10 mouse cellular contexts compared by ENCODE assay signal in the genomic region with DNA sequence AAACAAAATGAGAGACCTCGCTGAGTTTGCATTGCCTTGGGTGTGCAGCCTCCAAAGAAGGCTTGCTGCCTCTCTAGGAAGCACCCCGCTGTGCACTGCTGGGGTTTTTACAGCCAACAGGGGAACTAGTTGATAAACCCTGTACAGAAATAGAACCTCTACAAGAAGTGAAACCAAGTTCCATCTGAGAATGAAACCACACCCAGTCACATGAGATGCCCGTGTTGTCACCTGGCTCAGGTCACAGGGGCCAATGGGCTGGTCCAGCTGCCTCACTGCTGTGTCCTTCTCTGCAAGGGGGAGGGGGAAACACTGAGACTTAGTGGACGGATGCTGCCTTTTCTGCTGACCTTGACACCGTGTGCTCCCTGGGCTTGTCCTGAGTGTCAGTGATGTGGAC. TPM values are rescaled to one million over a fixed set of nuclear protein-coding genes. Genes with fewer than 3 reads are reported as not detected.
A peak's percentile ranks its signal among the peaks of the same experiment; 100 is the strongest.
DNase-seq lines count a peak whose midpoint lies in the region; ATAC-seq lines count a peak whose summit lies in the region.
"Had no signal": no experiment of that assay in that cellular context is flagged by ENCODE, and none has a peak within 500 bp of the region (broad histone marks: within the 10 kb centered on the region; RNA-seq: fewer than 3 reads in every experiment).

No protein-coding gene starts in this region.

- peak overlapping the region; percentile 19; the same call in 1 of the 2 replicates for H3K4me3 ChIP-seq in heart, embryonic 16.5 days (ENCODE audit: low read length)
- H3K4me3 ChIP-seq: embryonic facial prominence, embryonic 10.5 days; limb, embryonic 10.5 days had no signal

- peak overlapping the region; percentile 88 for H3K27ac ChIP-seq in heart, embryonic 16.5 days (ENCODE audit: low read length)
- H3K27ac ChIP-seq: embryonic facial prominence, embryonic 10.5 days; limb, embryonic 10.5 days had no signal

- DNase-seq in CD4-positive, CD25-positive, alpha-beta regulatory T cell, adult 2 months (ENCODE audit: low read depth, low spot score), result peak; percentile 47
- DNase-seq in T-cell, adult 2 months (ENCODE audit: low spot score), result peak; percentile 17
- DNase-seq in natural killer cell, adult 2 months (ENCODE audit: low spot score in 2 of 2), result peak; percentile 41 to 84
- no peak for DNase-seq in ovary, postnatal 14 days (ENCODE audit: low spot score)
- no peak for DNase-seq in ovary, postnatal 36 days (ENCODE audit: low spot score)
- DNase-seq in kidney, postnatal 36 days, result no peak
- DNase-seq: kidney, adult 11 months had no signal

- peaks cover 23% of the 10 kb centered on the region for H3K4me1 ChIP-seq in heart, embryonic 16.5 days (ENCODE audit: control insufficient read depth, insufficient read depth, low read length)
- H3K4me1 ChIP-seq: embryonic facial prominence, embryonic 10.5 days; limb, embryonic 10.5 days had no signal

- H3K36me3 ChIP-seq in heart, embryonic 16.5 days (ENCODE audit: control insufficient read depth, insufficient read depth), result no peaks in the 10 kb centered on the region
- H3K36me3 ChIP-seq: embryonic facial prominence, embryonic 10.5 days; limb, embryonic 10.5 days had no signal

- H3K27me3 ChIP-seq in heart, embryonic 16.5 days (ENCODE audit: control insufficient read depth, insufficient read depth, low read length), result no peaks in the 10 kb centered on the region

- peak overlapping the region; percentile 52 for H3K4me2 ChIP-seq in heart, embryonic 16.5 days (ENCODE audit: low read depth, low read length)

- H3K9ac ChIP-seq in heart, embryonic 16.5 days (ENCODE audit: low read length), result 0 out of 2 replicates have a peak overlapping the region, but pooled peaks have one; percentile 44

- ATAC-seq in heart, embryonic 16.5 days (replicated peaks; ENCODE audit: extremely low read depth, insufficient read depth, low FRiP score), result peak; percentile 84

- 25% methylated on average over 5 of the region's 5 CpGs for WGBS in heart, embryonic 16.5 days

- H3K9me3 ChIP-seq in heart, embryonic 16.5 days (replicated peaks; ENCODE audit: control insufficient read depth, low read length), result no peaks in the 10 kb centered on the region
- H3K9me3 ChIP-seq: embryonic facial prominence, embryonic 10.5 days; limb, embryonic 10.5 days had no signal

RNA-seq across cellular contexts. Expression of a gene that starts 30.5 kb away (rescaled TPM):
- polyA plus RNA-seq in heart, embryonic 16.5 days (2015; fragmentation: Nextera tagmentation; extraction: Ambion mirVana), result 85.5 and 93.8 TPM in 2 replicates

Comparison
In these comparisons a context has a peak if more than half of its experiments do, and no peak if none do; other contexts are left out.
1. DNase-seq: peak in CD4-positive, CD25-positive, alpha-beta regulatory T cell, adult 2 months (single experiment), T-cell, adult 2 months (single experiment) and natural killer cell, adult 2 months (2 of 2); none in ovary, postnatal 14 days (single experiment), ovary, postnatal 36 days (single experiment) and kidney, postnatal 36 days (0 of 2).